Mouse (Mus musculus): ENCODE data around the gene Fads2. TPM values are rescaled to one million over a fixed set of nuclear protein-coding genes. Genes with fewer than 3 reads are reported as not detected.

Fads2 gene
- total and polyA plus RNA-seq, 3 experiments, result 55.2 to 119 TPM; not detected in 1

DNA sequence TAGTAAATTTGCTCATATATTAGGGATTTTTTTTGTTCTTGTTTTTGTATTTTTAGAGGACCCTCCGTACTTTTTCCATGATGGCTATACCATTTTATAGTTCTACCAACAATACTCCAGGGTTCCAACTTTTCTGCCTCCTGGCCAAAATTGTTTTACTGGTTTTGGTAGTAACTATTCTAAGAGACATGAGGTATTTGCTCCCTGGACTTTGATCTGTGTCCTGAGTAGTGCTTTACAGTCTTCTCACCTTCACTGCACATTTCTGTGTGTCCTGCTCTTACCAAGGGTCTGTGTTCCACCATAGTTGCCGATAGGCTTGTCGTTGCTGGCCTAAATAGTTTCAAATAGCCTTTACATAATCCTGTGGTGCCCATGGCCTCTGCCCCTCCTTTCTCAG is 63.2 kb downstream of the Fads2 start:
- Histone ChIP-seq H3K4me3 (ENCODE audit: control insufficient read depth in 1 of 2, insufficient read depth in 1 of 2, low read depth in 2 of 2, low read length in 2 of 2) (no peak overlapping the region), H3K79me2 (ENCODE audit: control insufficient read depth, insufficient read depth, low read length, poor library complexity) (no peaks in the 10 kb centered on the region), H3K4me1 (ENCODE audit: control insufficient read depth in 1 of 2, insufficient read depth in 2 of 2, low read length in 2 of 2) (peaks cover 6 to 12% of the 10 kb centered on the region in 2 experiments), H3K36me3 (ENCODE audit: control insufficient read depth in 1 of 2, insufficient read depth in 2 of 2, low read length in 2 of 2) (peaks cover 0 to 5% of the 10 kb centered on the region in 2 experiments; a peak in 2 of 4 replicates), H3K9ac (ENCODE audit: control insufficient read depth, low read depth, low read length, poor library complexity, severe bottlenecking) (no peak overlapping the region), H3K27me3 (ENCODE audit: control insufficient read depth in 1 of 2, insufficient read depth in 2 of 2, low read length in 2 of 2) (peaks cover 0 to 4% of the 10 kb centered on the region in 2 experiments; a peak in 1 of 4 replicates), H3K27ac (ENCODE audit: control insufficient read depth, low read depth, low read length) (no peak overlapping the region), H3K9me3 (replicated peaks; ENCODE audit: insufficient read depth, low read length) (no peaks in the 10 kb centered on the region)
- DNase-seq (ENCODE audit: low read depth, low spot score), result no peak
- no peak for TF ChIP-seq EP300 (IDR thresholded peaks at IDR 0.05; ENCODE audit: low read depth in 1 of 2, low read length in 2 of 2)
- no peak for TF ChIP-seq POLR2AphosphoS2 (IDR thresholded peaks at IDR 0.05; ENCODE audit: low read length)
- no peak for TF ChIP-seq ETS1 (IDR thresholded peaks at IDR 0.05; ENCODE audit: low read depth, low read length)
- TF ChIP-seq E2F4 (IDR thresholded peaks at IDR 0.05; ENCODE audit: borderline replicate concordance, low read depth, low read length), result no peak
- TF ChIP-seq GATA1 (IDR thresholded peaks at IDR 0.05; ENCODE audit: low read depth, low read length), result no peak
- TF ChIP-seq TCF12 (IDR thresholded peaks at IDR 0.05; ENCODE audit: low read depth, low read length), result no peak
- TF ChIP-seq ZKSCAN1 (IDR thresholded peaks at IDR 0.05; ENCODE audit: low read depth, low read length), result no peak
- TF ChIP-seq CHD1 (IDR thresholded peaks at IDR 0.05; ENCODE audit: low read depth, low read length), result no peak
- TF ChIP-seq ZC3H11A (IDR thresholded peaks at IDR 0.05; ENCODE audit: low read depth, low read length), result no peak
- TF ChIP-seq ZMIZ1 (IDR thresholded peaks at IDR 0.05; ENCODE audit: low read depth, low read length), result no peak
- TF ChIP-seq NELFE (IDR thresholded peaks at IDR 0.05; ENCODE audit: low read depth, low read length), result no peak

DNA sequence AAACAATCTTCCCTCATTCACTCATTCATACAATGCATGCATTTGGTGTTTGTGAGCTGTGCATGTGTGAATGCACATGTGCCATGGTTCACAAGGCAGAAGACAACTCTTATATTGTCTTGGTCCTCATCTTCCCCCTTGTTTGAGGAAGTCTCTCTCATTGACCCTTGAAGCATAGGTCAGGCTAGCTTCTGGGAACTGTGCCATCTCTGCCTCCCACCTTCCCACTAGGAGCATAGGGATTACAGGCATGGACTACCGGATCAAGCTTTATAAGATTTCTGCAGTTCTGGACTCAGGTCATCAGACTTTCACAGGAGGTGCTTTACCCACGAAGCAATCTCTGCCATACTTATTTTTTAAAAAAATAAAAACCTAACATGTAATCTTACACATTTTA is 64.0 kb downstream of the Fads2 start:
- no peak overlapping the region for H3K9ac ChIP-seq (ENCODE audit: control insufficient read depth, low read depth, low read length, poor library complexity, severe bottlenecking)
- H3K27ac ChIP-seq (ENCODE audit: control insufficient read depth, low read depth, low read length), result no peak overlapping the region
- H3K4me3 ChIP-seq (ENCODE audit: control insufficient read depth in 1 of 2, insufficient read depth in 1 of 2, low read depth in 2 of 2, low read length in 2 of 2), result no peak overlapping the region
- peaks cover 0 to 4% of the 10 kb centered on the region in 2 experiments; a peak in 1 of 4 replicates for H3K27me3 ChIP-seq (ENCODE audit: control insufficient read depth in 1 of 2, insufficient read depth in 2 of 2, low read length in 2 of 2)
- no peak for TF ChIP-seq MYB (IDR thresholded peaks at IDR 0.05; ENCODE audit: low read depth, low read length)
- TF ChIP-seq POLR2AphosphoS2 (IDR thresholded peaks at IDR 0.05; ENCODE audit: low read length), result no peak
- TF ChIP-seq GATA1 (IDR thresholded peaks at IDR 0.05; ENCODE audit: low read depth, low read length), result no peak
- TF ChIP-seq E2F4 (IDR thresholded peaks at IDR 0.05; ENCODE audit: borderline replicate concordance, low read depth, low read length), result no peak
- TF ChIP-seq NRF1 (IDR thresholded peaks at IDR 0.05; ENCODE audit: insufficient read depth, low read depth, low read length, poor library complexity, severe bottlenecking), result no peak
- no peak for TF ChIP-seq MEF2A (IDR thresholded peaks at IDR 0.05; ENCODE audit: extremely low read depth, insufficient replicate concordance, low read depth, low read length, poor library complexity, severe bottlenecking)
- no peak for TF ChIP-seq UBTF (IDR thresholded peaks at IDR 0.05; ENCODE audit: borderline replicate concordance, insufficient read depth, low read depth, low read length)
- no peaks in the 10 kb centered on the region for H3K9me3 ChIP-seq (replicated peaks; ENCODE audit: insufficient read depth, low read length)
- peaks cover 5 to 8% of the 10 kb centered on the region in 2 experiments for H3K4me1 ChIP-seq (ENCODE audit: control insufficient read depth in 1 of 2, insufficient read depth in 2 of 2, low read length in 2 of 2)
- no peak for DNase-seq (ENCODE audit: low read depth, low spot score)
- no peaks in the 10 kb centered on the region for H3K79me2 ChIP-seq (ENCODE audit: control insufficient read depth, insufficient read depth, low read length, poor library complexity)
- peaks cover 0 to 4% of the 10 kb centered on the region in 2 experiments; a peak in 2 of 4 replicates for H3K36me3 ChIP-seq (ENCODE audit: control insufficient read depth in 1 of 2, insufficient read depth in 2 of 2, low read length in 2 of 2)
